Mouse (Mus musculus): Measurements from ENCODE around the gene Clec2d. TPM values are rescaled to one million over a fixed set of nuclear protein-coding genes. Genes with fewer than 3 reads are reported as not detected.

The Clec2d gene
- total RNA-seq, 4 experiments from 2014 or later, result 38.2 to 55.3 (median 41.8) TPM

DNA sequence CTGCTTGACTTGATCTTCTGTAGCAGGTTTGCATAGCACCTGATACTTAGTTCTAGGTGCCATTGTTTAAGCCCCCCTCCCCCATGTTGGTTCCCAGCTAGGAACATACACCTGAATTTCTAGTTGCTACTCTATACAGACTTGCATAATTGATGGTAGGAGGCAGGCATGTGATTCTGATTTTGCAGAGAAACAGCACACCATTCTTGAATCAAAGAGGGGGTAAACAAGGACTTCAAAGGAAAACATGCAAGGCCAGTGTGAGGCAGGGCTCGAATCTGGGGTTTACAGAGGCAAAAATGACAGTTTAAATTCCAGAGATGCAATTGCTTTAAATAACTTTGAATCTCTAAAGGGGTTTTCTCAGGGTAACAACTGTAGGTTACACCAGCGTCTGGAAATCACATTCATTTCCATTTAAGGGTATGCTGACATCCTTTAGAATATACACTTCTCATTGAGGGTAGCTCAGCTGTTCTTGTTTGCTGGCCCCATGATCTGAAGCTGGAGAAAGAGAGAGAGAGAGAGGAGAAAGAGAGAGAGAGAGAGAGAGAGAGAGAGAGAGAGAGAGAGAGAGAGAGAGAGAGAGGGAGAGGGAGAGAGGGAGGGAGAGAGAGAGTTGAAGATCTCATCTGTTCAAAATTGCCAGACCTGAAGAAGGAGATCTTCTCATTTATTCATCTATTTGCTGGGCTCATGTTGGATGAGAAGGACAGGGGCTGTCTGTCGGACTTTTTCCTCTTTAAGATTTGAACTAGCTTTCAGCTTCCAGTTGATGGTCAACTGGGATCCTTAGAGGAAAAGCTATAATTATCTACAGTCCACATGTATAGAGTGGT lies 48.7 kb downstream of the Clec2d start:
- DNase-seq, result no peak

DNA sequence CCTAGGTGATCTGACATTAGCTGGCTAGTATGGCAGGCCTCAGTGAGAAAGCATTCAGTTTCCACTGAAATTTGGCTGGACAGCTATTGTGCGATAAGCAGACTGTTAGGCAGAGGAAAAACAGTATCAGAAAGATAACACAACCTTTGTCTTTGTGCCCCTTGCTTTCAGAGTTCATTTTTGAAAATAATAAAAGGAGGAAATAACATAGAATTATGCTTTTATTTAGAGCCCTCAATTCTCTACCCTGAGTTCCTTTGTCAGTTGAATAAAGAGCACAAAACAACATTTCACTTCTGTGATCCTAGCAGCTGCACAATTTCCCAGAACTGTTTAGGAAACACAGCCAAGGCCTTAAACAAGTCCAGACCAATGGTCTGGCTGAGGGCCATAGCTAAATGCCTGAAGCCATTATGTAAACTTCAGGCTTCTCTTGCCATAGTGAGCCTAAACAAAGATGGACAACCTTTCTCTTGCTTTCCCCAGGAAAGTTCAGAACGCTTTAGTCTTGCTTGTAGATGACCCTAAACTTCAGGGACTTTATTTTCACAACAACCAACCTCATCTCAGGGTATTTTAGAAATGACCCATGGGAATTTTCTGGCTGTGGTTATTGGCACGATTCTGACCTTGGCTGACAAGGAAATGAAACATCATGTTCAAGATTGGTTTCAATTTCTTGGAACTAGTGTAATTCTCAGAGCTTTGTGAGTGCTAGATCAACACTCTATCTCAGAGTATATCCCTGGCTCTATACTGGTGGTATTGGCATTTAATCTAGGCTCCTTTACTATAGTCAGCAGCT lies 49.6 kb downstream of the Clec2d start:
- DNase-seq, result peak; percentile 52

DNA sequence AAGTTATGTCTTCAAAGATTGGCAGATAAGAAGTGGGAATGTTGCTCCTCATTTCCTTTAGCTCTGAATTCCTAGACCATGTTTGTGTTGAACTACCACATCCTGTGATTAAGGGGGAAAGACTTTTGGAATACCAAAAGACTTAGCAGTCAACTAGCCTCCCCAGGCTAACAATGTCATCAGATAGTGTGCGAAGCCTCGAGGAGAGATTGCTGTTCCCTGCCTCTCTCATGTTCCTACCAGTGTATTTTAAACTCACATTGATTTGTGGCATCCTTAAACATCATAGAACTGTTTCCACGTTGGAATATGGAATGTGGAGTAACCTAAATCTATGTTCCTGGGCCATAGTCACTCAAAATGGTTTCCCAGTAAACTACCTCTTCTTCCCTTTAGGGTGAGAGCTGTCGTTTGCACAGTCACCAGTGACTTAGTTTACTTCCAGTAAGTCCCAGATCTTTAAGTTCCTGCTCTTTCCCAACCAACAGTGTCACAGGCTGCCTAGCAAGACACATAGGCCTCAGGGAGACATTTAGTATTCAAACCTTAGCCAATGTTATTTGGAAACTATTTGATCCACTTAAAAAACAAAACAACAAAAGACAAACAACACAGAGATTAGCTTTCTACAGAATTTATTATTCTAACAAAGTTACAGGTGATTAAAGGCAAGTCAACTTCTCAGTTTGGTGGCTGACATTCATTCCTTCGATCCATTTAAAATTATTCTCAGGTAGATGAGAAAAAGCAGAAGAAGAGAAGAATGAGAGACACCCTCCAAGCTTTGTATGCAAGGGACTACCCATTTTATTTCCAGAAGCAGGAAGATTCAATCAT lies 51.8 kb downstream of the Clec2d start:
- DNase-seq, result no peak

DNA sequence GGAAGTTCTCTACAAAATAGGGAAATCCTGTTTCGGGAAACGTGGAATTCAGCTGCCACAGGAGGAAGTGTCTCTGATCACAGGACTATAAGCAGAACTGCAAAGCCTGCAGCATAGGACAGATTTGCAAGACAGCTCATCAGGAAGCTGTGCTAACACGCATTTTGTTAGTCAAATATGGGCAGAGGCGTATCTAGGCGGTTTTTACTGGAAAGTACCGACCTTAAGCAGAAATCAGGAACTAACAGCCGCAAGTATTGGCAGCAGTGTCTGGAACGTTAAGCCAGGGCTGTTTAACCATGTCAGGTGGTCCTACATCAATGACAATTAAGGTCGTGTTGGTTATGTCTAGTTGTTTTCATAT lies 52.4 kb downstream of the Clec2d start:
- DNase-seq, result no peak

GRCm38 (mm10) chr6:129233366-129233954 lies 53.0 kb downstream of the Clec2d start:
- no peak for DNase-seq

GRCm38 (mm10) chr6:129233955-129234369 lies 53.5 kb downstream of the Clec2d start:
- no peak for DNase-seq

DNA sequence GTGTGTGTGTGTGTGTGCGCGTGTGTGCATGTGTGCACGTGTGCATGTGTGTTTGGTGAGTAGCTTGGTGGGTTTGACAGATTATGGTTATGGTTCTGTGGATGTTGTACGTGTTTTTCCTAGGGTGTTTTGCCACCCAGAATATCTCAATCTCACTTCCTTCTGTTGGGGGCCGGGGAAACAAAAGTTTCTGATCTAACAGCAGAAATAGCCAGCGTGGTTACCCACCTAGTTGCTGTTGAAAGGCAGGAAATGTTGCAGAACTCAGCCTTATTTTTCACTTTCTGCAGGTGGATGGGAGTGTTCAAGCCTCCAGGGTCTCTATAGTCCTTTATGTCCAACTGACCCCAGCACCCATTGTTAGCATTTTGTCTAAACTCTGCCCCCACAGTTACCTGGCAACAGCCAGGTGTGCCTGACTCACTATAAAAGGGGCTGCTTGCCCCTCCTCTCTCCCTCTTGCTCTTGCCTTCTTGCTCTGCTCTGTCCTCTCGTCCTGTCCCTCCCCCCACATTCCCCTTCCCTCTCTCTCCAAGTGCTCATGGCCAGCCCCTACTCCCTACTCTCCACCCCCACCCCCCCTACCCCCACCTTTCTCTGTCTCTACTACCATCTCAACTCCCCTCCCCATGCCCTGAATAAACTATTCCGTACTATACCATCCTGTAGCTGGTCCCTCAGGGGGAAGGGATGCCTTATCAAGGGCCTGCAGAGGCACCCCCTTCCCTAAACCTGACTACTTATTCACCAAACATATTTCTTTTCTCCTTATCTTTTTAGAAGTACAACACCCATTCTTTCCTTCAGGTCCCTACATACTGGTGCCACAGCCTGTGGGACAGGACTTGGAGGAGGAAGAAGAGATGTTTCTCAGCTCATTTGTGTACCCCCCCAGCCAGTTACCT lies 54.3 kb downstream of the Clec2d start:
- no peak for DNase-seq

DNA sequence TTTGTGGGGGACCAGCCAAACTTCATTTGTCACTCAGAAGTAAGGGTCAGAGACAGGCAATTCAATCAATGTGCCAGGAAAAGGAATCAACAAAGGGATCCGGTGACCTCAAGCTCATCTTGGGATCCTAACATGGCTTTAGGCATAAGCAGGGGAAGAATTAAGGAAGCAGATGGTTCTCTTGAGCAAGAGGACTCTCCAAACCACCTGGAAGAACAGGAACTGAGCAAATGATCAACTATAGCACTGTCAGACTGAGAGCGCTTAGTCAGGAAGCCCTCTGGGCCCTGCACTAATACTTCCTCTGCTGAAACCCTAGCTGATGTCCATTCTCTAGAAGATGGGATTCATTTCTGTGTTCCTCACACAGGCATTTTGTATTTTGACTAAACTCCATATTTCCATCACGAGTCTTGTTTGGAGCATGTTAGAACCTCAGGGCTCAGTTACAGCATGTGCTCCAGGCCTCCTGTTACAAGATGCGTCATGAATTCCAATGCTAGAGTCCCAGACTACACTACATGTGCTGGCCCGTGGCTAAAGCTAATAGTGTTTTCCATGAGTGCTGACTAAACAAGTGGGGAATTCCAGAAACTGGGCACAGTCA lies 55.5 kb downstream of the Clec2d start:
- no peak for DNase-seq

Small RNA genes within 50 kb of the gene (microRNA-seq; reads per million reads assigned to microRNA genes)
- gene Gm27514, result 0 reads per million in 2 experiments

Other genes with a start within 250 kb of the Clec2d start
- 1 to 10 TPM; 2.6 to 3.5 (median 3.1) TPM for gene Clec2g, start 246.2 kb upstream of the Clec2d start, total RNA-seq (2022)
- under 1 TPM in 2 of 4 experiments, not detected in 2; 0.32 to 0.52 TPM for gene Klrb1f, start 134.7 kb upstream of the Clec2d start, total RNA-seq (2022)
- under 1 TPM in 1 of 4 experiments, not detected in 3; 0.19 TPM for gene Clec2e, start 79.7 kb upstream of the Clec2d start, total RNA-seq (2022)
- under 1 TPM in 3 of 4 experiments, not detected in 1; 0.21 to 0.38 (median 0.27) TPM for gene Cd69, start 94.8 kb downstream of the Clec2d start, total RNA-seq (2022)
- gene 4922502D21Rik, start 151.2 kb downstream of the Clec2d start, total RNA-seq (2022), result not detected
- gene Clec12a, start 162.1 kb downstream of the Clec2d start, total RNA-seq (2022), result 1 to 10 TPM in 3 of 4 experiments, under 1 TPM in 1; 0.55 to 5.7 (median 2.9) TPM
- gene Clec12b, start 205.3 kb downstream of the Clec2d start, total RNA-seq (2022), result under 1 TPM in 2 of 4 experiments, not detected in 2; 0.52 to 0.70 TPM
- 1 to 10 TPM; 1.3 to 2.6 (median 2.2) TPM for gene Clec1b, start 216.7 kb downstream of the Clec2d start, total RNA-seq (2022)
- 1 to 10 TPM in 2 of 4 experiments, under 1 TPM in 2; 0.24 to 2.7 (median 1.2) TPM for gene Clec9a, start 228.2 kb downstream of the Clec2d start, total RNA-seq (2022)